Mouse (Mus musculus) embryonic fibroblast, embryonic 13.5 days (primary cell): ENCODE results near the gene Sh3bp5.
"Not testable (repeated sequence)": the region's sequence is repeated elsewhere in the genome, so short reads cannot be mapped to it uniquely, and the experiment has no call there.

Experiments
- CTCF ChIP-seq: IDR thresholded peaks from 2 replicates; pipeline ENCODE4 v1.5.1; 2011; ENCODE audit warnings: mild to moderate bottlenecking, control low read depth, low read length, moderate library complexity, borderline replicate concordance; ENCODE audit not compliant: insufficient read depth
- POLR2A ChIP-seq: IDR thresholded peaks from 2 replicates; pipeline ENCODE4 v1.6.1; 2011; ENCODE audit warnings: low read depth, mild to moderate bottlenecking, control low read depth, low read length, moderate library complexity

DNA sequence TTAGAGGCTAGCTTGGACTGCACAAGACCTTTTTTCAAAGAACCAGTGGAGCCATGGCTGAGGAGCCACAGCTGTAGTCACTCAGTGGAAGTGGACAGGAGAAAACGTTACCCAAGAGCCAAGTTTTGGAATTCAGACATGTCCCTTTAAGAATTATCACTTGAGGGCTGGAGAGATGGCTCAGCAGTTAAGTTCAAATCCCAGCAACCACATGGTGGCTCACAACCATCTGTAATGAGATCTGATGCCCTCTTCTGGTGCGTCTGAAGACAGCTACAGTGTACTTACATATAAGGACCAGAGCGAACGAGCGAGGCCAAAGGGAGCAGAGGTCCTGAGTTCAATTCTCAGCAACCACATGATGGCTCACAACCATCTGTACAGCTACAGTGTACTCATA lies 26.3 kb upstream of the Sh3bp5 start:
- TF ChIP-seq CTCF, POLR2A: not testable (repeated sequence)
